Mouse (Mus musculus) heart, adult 8-10 months (tissue): ENCODE measurements around the gene Cntn2. TPM values are rescaled to one million over a fixed set of nuclear protein-coding genes. Genes with fewer than 3 reads are reported as not detected.

Experiments used
- DNase-seq: peaks from one replicate; pipeline ENCODE4 v3.0.0; 2022; ENCODE audit warnings: low spot score
- total RNA-seq, 4 experiments: library from RNA; stranded (reverse); gene quantifications; 2 replicates each; pipeline ENCODE4 v1.2.4; 2022

Cntn2 gene
- total RNA-seq, 4 experiments from 2014 or later = 2.7 to 4.6 (median 3.5) TPM

GRCm38 (mm10) chr1:132557901-132558631 is 15.0 kb upstream of the Cntn2 start:
- DNase-seq = peak; percentile 45

- no peak for DNase-seq
Measured at GRCm38 (mm10) chr1:132543789-132544188, 733 bp upstream of the Cntn2 start.

GRCm38 (mm10) chr1:132541824-132542599 is 1.0 kb downstream of the Cntn2 start:
- DNase-seq = no peak

- no peak for DNase-seq
Measured at GRCm38 (mm10) chr1:132541171-132541823, 1.8 kb downstream of the Cntn2 start.

- DNase-seq = no peak
Measured at GRCm38 (mm10) chr1:132540701-132541100, 2.4 kb downstream of the Cntn2 start.

GRCm38 (mm10) chr1:132537736-132538135 is 5.3 kb downstream of the Cntn2 start:
- DNase-seq = no peak

- no peak for DNase-seq
Measured at GRCm38 (mm10) chr1:132536416-132536815, 6.6 kb downstream of the Cntn2 start.

- no peak for DNase-seq
Measured at GRCm38 (mm10) chr1:132535541-132535940, 7.5 kb downstream of the Cntn2 start.

- DNase-seq = no peak
Measured at GRCm38 (mm10) chr1:132533840-132534239, 9.2 kb downstream of the Cntn2 start.

- DNase-seq = no peak
Measured at GRCm38 (mm10) chr1:132532521-132532920, 10.5 kb downstream of the Cntn2 start.

GRCm38 (mm10) chr1:132530631-132531191 is 12.3 kb downstream of the Cntn2 start:
- no peak for DNase-seq

- no peak for DNase-seq
Measured at GRCm38 (mm10) chr1:132528647-132529334, 14.3 kb downstream of the Cntn2 start.

- no peak for DNase-seq
Measured at GRCm38 (mm10) chr1:132528071-132528470, 15.0 kb downstream of the Cntn2 start.

GRCm38 (mm10) chr1:132525832-132526231 is 17.2 kb downstream of the Cntn2 start:
- DNase-seq = peak; percentile 53

- no peak for DNase-seq
Measured at GRCm38 (mm10) chr1:132523920-132524319, 19.1 kb downstream of the Cntn2 start.

- DNase-seq = no peak
Measured at GRCm38 (mm10) chr1:132523048-132523447, 20.0 kb downstream of the Cntn2 start.

GRCm38 (mm10) chr1:132520764-132521163 is 22.3 kb downstream of the Cntn2 start:
- DNase-seq = peak; percentile 33

GRCm38 (mm10) chr1:132519734-132520133 is 23.3 kb downstream of the Cntn2 start:
- no peak for DNase-seq

- no peak for DNase-seq
Measured at GRCm38 (mm10) chr1:132518621-132519020, 24.4 kb downstream of the Cntn2 start.

GRCm38 (mm10) chr1:132516776-132517175 is 26.3 kb downstream of the Cntn2 start:
- DNase-seq = no peak

- no peak for DNase-seq
Measured at GRCm38 (mm10) chr1:132515339-132515738, 27.7 kb downstream of the Cntn2 start.
